In genomic region chr14:19919789-19920188, GRCm38 (mm10) we compare ENCODE assay signal across 13 mouse cellular contexts. TPM values are rescaled to one million over a fixed set of nuclear protein-coding genes. Genes with fewer than 3 reads are reported as not detected.
DNase-seq lines count a peak whose midpoint lies in the region; ATAC-seq and TF ChIP-seq lines count a peak whose summit lies in the region.
"Had no signal": no experiment of that assay in that cellular context is flagged by ENCODE, and none has a peak within 500 bp of the region (broad histone marks: within the 10 kb centered on the region; RNA-seq: fewer than 3 reads in every experiment).

No protein-coding gene starts in this region.

- 0 out of 2 replicates have a peak, but pooled peaks cover 4% of the 10 kb centered on the region for H3K9me3 ChIP-seq in intestine, embryonic 16.5 days (ENCODE audit: control insufficient read depth, low read length)
- H3K9me3 ChIP-seq in intestine, postnatal 0 days (ENCODE audit: control insufficient read depth), result no peaks in the 10 kb centered on the region
- H3K9me3 ChIP-seq in forebrain, embryonic 10.5 days, result peaks cover 10% of the 10 kb centered on the region
- no peaks in the 10 kb centered on the region for H3K9me3 ChIP-seq in hindbrain, embryonic 16.5 days (ENCODE audit: control insufficient read depth, low read length)
- no peaks in the 10 kb centered on the region for H3K9me3 ChIP-seq in midbrain, embryonic 15.5 days
- H3K9me3 ChIP-seq: G1E; liver, embryonic 12.5 days had no signal

- H3K9ac ChIP-seq in intestine, embryonic 16.5 days (ENCODE audit: low read depth, low read length), result no peak overlapping the region
- no peak overlapping the region for H3K9ac ChIP-seq in intestine, postnatal 0 days (ENCODE audit: low read depth, low read length)
- H3K9ac ChIP-seq in hindbrain, embryonic 16.5 days (ENCODE audit: low read depth, low read length), result no peak overlapping the region
- H3K9ac ChIP-seq in midbrain, embryonic 15.5 days, result no peak overlapping the region
- H3K9ac ChIP-seq: liver, embryonic 12.5 days had no signal

- TF ChIP-seq CTCF in intestine, postnatal 0 days (IDR thresholded peaks at IDR 0.05; ENCODE audit: low read depth), result no peak

- DNase-seq in forebrain, embryonic 10.5 days (ENCODE audit: extremely low spot score, low spot score), result no peak
- DNase-seq in heart, postnatal 25 days (ENCODE audit: low spot score), result no peak
- no peak for DNase-seq in thymus, postnatal 0 days (ENCODE audit: low spot score)
- DNase-seq: cerebellum, adult 11-12 months; heart, postnatal 10 days; thymus, postnatal 25 days had no signal

- no peaks in the 10 kb centered on the region for H3K27me3 ChIP-seq in intestine, embryonic 16.5 days (replicated peaks; ENCODE audit: control insufficient read depth, insufficient read depth, low read length)
- H3K27me3 ChIP-seq in intestine, postnatal 0 days (replicated peaks; ENCODE audit: control insufficient read depth, insufficient read depth, low read length), result no peaks in the 10 kb centered on the region
- no peaks in the 10 kb centered on the region for H3K27me3 ChIP-seq in forebrain, embryonic 10.5 days (ENCODE audit: poor library complexity, severe bottlenecking)
- no peaks in the 10 kb centered on the region for H3K27me3 ChIP-seq in hindbrain, embryonic 16.5 days (replicated peaks; ENCODE audit: control insufficient read depth, insufficient read depth, low read length)
- H3K27me3 ChIP-seq in midbrain, embryonic 15.5 days (replicated peaks), result no peaks in the 10 kb centered on the region
- H3K27me3 ChIP-seq: liver, embryonic 12.5 days had no signal

- no peaks in the 10 kb centered on the region; the same call in 1 of the 2 replicates for H3K36me3 ChIP-seq in intestine, embryonic 16.5 days (ENCODE audit: control insufficient read depth, insufficient read depth, low read length)
- no peaks in the 10 kb centered on the region for H3K36me3 ChIP-seq in intestine, postnatal 0 days (ENCODE audit: control insufficient read depth, insufficient read depth)
- H3K36me3 ChIP-seq in forebrain, embryonic 10.5 days (replicated peaks), result peaks cover 58% of the 10 kb centered on the region
- peaks cover 4% of the 10 kb centered on the region; the same call in 1 of the 2 replicates for H3K36me3 ChIP-seq in hindbrain, embryonic 16.5 days (ENCODE audit: control insufficient read depth, insufficient read depth, low read length)
- 0 out of 2 replicates have a peak, but pooled peaks cover 2% of the 10 kb centered on the region for H3K36me3 ChIP-seq in midbrain, embryonic 15.5 days (replicated peaks)
- H3K36me3 ChIP-seq: liver, embryonic 12.5 days had no signal

- H3K4me1 ChIP-seq in intestine, embryonic 16.5 days (ENCODE audit: control insufficient read depth, insufficient read depth, low read length), result no peaks in the 10 kb centered on the region
- no peaks in the 10 kb centered on the region; the same call in 1 of the 2 replicates for H3K4me1 ChIP-seq in intestine, postnatal 0 days (replicated peaks; ENCODE audit: control insufficient read depth, insufficient read depth, low read length)
- H3K4me1 ChIP-seq in forebrain, embryonic 10.5 days, result peaks cover 49% of the 10 kb centered on the region
- peaks cover 9% of the 10 kb centered on the region for H3K4me1 ChIP-seq in hindbrain, embryonic 16.5 days (ENCODE audit: control insufficient read depth, insufficient read depth, low read depth, low read length)
- peaks cover 22% of the 10 kb centered on the region for H3K4me1 ChIP-seq in midbrain, embryonic 15.5 days

- H3K27ac ChIP-seq in intestine, embryonic 16.5 days (ENCODE audit: low read length), result 0 out of 2 replicates have a peak overlapping the region, but pooled peaks have one; percentile 6
- H3K27ac ChIP-seq in intestine, postnatal 0 days (ENCODE audit: low read depth, low read length), result no peak overlapping the region
- H3K27ac ChIP-seq in forebrain, embryonic 10.5 days, result peak overlapping the region; percentile 87
- H3K27ac ChIP-seq in hindbrain, embryonic 16.5 days (ENCODE audit: low read depth, low read length), result peak overlapping the region; percentile 44
- H3K27ac ChIP-seq in midbrain, embryonic 15.5 days, result peak overlapping the region; percentile 35
- H3K27ac ChIP-seq: liver, embryonic 12.5 days had no signal

- no peak overlapping the region for H3K4me3 ChIP-seq in intestine, embryonic 16.5 days (ENCODE audit: low read length)
- H3K4me3 ChIP-seq in intestine, postnatal 0 days (ENCODE audit: low read depth, low read length), result no peak overlapping the region
- H3K4me3 ChIP-seq in forebrain, embryonic 10.5 days, result no peak overlapping the region
- no peak overlapping the region for H3K4me3 ChIP-seq in hindbrain, embryonic 16.5 days (ENCODE audit: low read length)
- H3K4me3 ChIP-seq in midbrain, embryonic 15.5 days, result no peak overlapping the region
- H3K4me3 ChIP-seq: liver, embryonic 12.5 days had no signal

- H3K4me2 ChIP-seq in intestine, embryonic 16.5 days (ENCODE audit: low read depth, low read length), result no peak overlapping the region
- no peak overlapping the region for H3K4me2 ChIP-seq in intestine, postnatal 0 days (replicated peaks; ENCODE audit: low read depth)
- H3K4me2 ChIP-seq in hindbrain, embryonic 16.5 days (ENCODE audit: low read length), result no peak overlapping the region
- H3K4me2 ChIP-seq in midbrain, embryonic 15.5 days, result no peak overlapping the region
- H3K4me2 ChIP-seq: liver, embryonic 12.5 days had no signal

- intact Hi-C loops in heart, postnatal 25 days (cut with DNase I), result no loop called here

- 65% methylated on average over 7 of the region's 7 CpGs for WGBS in intestine, embryonic 16.5 days
- 76% methylated on average over 7 of the region's 7 CpGs for WGBS in intestine, postnatal 0 days
- 58% methylated on average over 7 of the region's 7 CpGs for WGBS in forebrain, embryonic 10.5 days
- 37% methylated on average over 7 of the region's 7 CpGs for WGBS in hindbrain, embryonic 16.5 days
- WGBS in midbrain, embryonic 15.5 days, result 44% methylated on average over 7 of the region's 7 CpGs

- no peak for ATAC-seq in intestine, embryonic 16.5 days
- ATAC-seq in intestine, postnatal 0 days, result no peak
- peak; percentile 21 for ATAC-seq in hindbrain, embryonic 16.5 days
- peak; percentile 45; the same call in 1 of the 2 replicates for ATAC-seq in midbrain, embryonic 15.5 days (replicated peaks)
- no peak for ATAC-seq in granulocyte monocyte progenitor cell, adult 5-6 weeks (replicated peaks; ENCODE audit: poor library complexity, severe bottlenecking)
- ATAC-seq: liver, embryonic 12.5 days had no signal

RNA-seq across cellular contexts. Expression of gene Gng2, which starts 57.6 kb away (rescaled TPM):
- 40.5 and 49.1 TPM in 2 replicates for polyA plus RNA-seq in intestine, embryonic 16.5 days (2015; fragmentation: Nextera tagmentation; extraction: Ambion mirVana)
- 22.2 and 22.6 TPM in 2 replicates for polyA plus RNA-seq in intestine, postnatal 0 days (2015; fragmentation: Nextera tagmentation; extraction: Ambion mirVana)
- polyA plus RNA-seq in forebrain, embryonic 10.5 days (2016; fragmentation: Nextera tagmentation; extraction: Ambion mirVana), result 81.0 and 86.1 TPM in 2 replicates
- 362 and 384 TPM in 2 replicates for polyA plus RNA-seq in hindbrain, embryonic 16.5 days (2015; fragmentation: Nextera tagmentation; extraction: Ambion mirVana)
- polyA plus RNA-seq in midbrain, embryonic 15.5 days (2015; fragmentation: Nextera tagmentation; extraction: Ambion mirVana), result 452 and 467 TPM in 2 replicates
- total RNA-seq in heart, postnatal 25 days (2021), result 10 to 100 TPM; 15.8 to 16.7 TPM
- polyA plus RNA-seq in thymus, postnatal 0 days (2015; fragmentation: Nextera tagmentation; extraction: Ambion mirVana), result 28.0 and 34.2 TPM in 2 replicates
- total RNA-seq in granulocyte monocyte progenitor cell, adult 5-6 weeks (2014; fragmentation: Nextera tagmentation), result 24.8 and 36.0 TPM in 2 replicates
- total RNA-seq in granulocyte monocyte progenitor cell, adult 5-6 weeks (2017), result 25.9 and 52.6 TPM in 2 replicates

Comparison
In these comparisons a context has a peak if more than half of its experiments do, and no peak if none do; other contexts are left out.
1. ATAC-seq: peak in hindbrain, embryonic 16.5 days (single experiment) and midbrain, embryonic 15.5 days (single experiment); none in intestine, embryonic 16.5 days (single experiment), intestine, postnatal 0 days (single experiment) and granulocyte monocyte progenitor cell, adult 5-6 weeks (single experiment).